Mouse (Mus musculus): ENCODE data around the gene Fxyd1. TPM values are rescaled to one million over a fixed set of nuclear protein-coding genes. Genes with fewer than 3 reads are reported as not detected.

The Fxyd1 gene
- not detected for total RNA-seq (2023)

DNA sequence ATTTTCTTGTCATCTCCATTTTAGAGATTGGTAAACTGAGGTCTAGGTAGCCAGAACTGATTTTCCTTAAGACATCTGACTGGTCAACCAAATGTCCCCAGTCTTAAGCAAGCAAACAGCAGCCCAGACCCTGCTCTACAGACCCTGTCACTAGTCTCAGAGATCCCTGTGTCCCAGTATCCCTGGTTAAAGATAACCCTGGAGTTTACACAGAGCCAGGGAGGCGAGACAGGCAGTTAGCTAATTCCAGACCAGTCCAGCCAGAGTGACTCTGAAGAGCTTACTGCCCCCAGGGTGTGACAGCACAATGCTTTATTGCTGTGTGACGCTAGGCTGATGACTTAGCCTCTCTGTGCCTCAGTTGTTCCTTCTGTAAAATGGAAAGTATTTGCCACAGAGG lies at the start of gene Fxyd1:
Gene Fxyd1, minus strand, starts transcription at position 129 of the 400 bp plus-strand sequence.

DNA sequence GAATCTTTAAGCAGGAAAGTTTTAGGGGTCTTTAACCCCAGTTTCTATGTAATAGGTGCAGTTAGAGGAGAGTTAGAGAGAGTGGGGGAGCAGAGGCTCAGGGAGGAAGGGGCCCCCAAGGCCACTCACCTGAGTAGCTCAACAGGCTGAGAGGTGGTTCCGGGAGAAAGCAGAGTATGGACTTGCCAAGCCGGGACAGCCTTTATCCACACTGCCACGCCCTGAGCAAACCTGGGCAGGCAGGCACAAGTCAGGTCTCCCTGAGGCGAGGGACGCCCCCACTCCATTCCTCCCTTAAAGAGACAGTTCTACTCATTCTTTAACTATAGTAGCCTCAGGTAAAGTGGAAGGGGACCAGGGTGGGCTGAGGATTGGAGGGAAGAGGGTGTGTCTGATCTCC lies 19.5 kb upstream of the Fxyd1 start, which contains the start of gene Fxyd3:
Gene Fxyd3, minus strand, starts transcription at position 213 of the 400 bp plus-strand sequence.

DNA sequence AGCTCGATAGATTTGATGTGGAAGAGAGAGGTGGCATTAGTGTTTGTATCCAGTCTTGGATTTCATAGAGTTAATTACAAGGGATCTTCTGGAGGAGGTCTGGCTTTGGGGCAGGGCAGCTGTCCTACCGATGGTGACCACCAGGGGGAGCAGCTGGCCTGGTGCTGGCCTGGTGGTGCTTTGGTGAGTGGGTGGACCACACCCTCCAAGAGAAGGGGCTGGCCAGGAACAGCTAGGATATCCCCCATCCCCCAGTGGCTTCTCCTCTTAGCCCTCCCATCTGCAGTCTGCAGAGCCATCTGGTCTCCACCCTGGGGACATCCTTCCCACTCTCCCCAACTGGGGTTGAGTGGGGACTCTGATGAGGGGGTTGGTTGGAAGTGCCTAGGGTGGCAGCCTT lies 2.1 kb upstream of the Fxyd1 start, which contains the start of gene Lgi4:
Gene Lgi4, plus strand, starts transcription at position 235 of the 400 bp plus-strand sequence.

DNA sequence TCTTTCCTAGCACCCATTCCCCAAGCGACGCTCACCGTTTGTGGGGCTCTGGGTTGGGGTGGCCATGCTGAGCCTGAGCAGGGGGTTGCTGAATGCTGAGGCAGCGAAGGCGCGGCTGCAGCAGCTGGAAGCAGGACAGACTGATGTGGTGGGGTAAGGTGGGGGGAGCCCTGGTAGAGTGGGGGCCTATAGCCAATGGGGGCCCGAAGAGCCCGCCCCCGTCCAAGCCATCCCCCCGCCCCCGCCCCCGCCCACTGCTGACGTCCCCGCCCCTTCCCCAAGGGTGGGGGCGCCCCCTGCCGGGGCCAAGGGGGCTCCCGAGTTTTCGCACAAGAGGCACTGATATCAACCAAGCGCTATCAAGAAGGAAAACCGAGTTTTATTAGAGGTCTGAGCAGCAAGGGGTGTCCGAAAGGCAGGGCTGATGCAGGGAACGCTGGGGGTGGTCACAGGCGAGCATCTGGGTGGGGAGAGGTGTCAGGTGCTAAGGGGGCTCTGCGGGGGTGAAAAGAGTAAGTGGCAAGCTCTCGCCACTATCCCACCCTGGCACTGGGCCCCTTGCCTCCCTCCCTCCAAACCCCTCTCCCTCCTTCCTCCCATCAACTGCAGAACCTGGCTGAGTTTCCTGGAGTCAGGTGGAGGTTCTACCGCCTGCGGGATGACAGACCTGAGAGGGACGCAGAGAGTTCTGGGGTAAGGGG lies 5.5 kb downstream of the Fxyd1 start, which contains the start of gene Fxyd7:
Gene Fxyd7, minus strand, starts transcription at position 147 of the 701 bp plus-strand sequence.

DNA sequence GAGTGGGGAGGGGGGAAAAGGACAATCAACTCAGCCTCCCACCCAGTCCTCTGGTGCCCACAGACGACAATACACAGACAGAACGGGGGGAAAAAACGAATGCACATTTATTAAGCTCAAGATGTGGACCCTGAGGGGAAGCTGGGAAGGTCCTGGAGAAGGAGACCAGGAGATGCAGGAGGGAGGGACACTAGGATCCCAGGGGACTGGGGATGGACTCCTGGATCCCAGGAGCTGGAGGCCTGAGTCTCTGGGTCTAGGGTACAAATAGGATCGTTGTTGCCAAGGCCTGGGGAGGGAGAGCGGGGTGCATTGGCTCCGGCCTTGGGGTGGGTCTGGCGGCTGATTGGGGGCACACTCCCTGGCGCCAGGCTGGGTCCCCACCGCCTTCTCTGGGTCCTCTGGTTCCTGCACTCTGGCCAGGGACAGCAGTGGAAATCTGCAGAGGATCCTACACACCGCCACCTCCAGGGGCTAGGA lies 14.5 kb downstream of the Fxyd1 start, which contains the start of gene Fxyd5:
Gene Fxyd5, minus strand, starts transcription at position 51 of the 480 bp plus-strand sequence.

Other genes starting within 250 kb of the Fxyd1 start
- 1.3 TPM for gene Ffar2, start 233.4 kb downstream of the Fxyd1 start, total RNA-seq (2023)
- gene Ffar3, start 201.0 kb downstream of the Fxyd1 start, total RNA-seq (2023), result not detected
- gene Ffar1, start 195.6 kb downstream of the Fxyd1 start, total RNA-seq (2023), result 1.3 TPM
- gene Cd22, start 176.9 kb downstream of the Fxyd1 start, total RNA-seq (2023), result 60.4 TPM
- gene Mag, start 142.3 kb downstream of the Fxyd1 start, total RNA-seq (2023), result not detected
- not detected for gene Hamp2, start 132.5 kb downstream of the Fxyd1 start, total RNA-seq (2023)
- gene Hamp, start 113.2 kb downstream of the Fxyd1 start, total RNA-seq (2023), result not detected
- 165 TPM for gene Usf2, start 100.4 kb downstream of the Fxyd1 start, total RNA-seq (2023)
- 5.6 TPM for gene Lsr, start 83.7 kb downstream of the Fxyd1 start, total RNA-seq (2023)
- not detected for gene Fam187b, start 83.4 kb downstream of the Fxyd1 start, total RNA-seq (2023)
- 937 TPM for gene Fxyd5, start 14.7 kb downstream of the Fxyd1 start, total RNA-seq (2023)
- 3.8 TPM for gene Fxyd7, start 5.7 kb downstream of the Fxyd1 start, total RNA-seq (2023)
- 0.61 TPM for gene Lgi4, start 2.1 kb upstream of the Fxyd1 start, total RNA-seq (2023)
- not detected for gene Fxyd3, start 19.5 kb upstream of the Fxyd1 start, total RNA-seq (2023)
- not detected for gene Hpn, start 58.1 kb upstream of the Fxyd1 start, total RNA-seq (2023)
- 1.7 TPM for gene Scn1b, start 69.8 kb upstream of the Fxyd1 start, total RNA-seq (2023)
- 987 TPM for gene Gramd1a, start 98.7 kb upstream of the Fxyd1 start, total RNA-seq (2023)
- not detected for gene Scgb2b2, start 233.3 kb upstream of the Fxyd1 start, total RNA-seq (2023)
- gene Scgb1b2, start 234.6 kb upstream of the Fxyd1 start, total RNA-seq (2023), result not detected

All from CD8-positive naive resting alpha-beta T cell, adult 57 days (primary cell).